Mouse (Mus musculus) testis, postnatal 14 days (tissue): ENCODE results near the gene Rapgefl1.

ENCODE experiments used
- DNase-seq: peaks from one replicate; pipeline ENCODE4 v3.0.0; 2021; ENCODE audit warnings: low spot score

The Rapgefl1 gene

DNA sequence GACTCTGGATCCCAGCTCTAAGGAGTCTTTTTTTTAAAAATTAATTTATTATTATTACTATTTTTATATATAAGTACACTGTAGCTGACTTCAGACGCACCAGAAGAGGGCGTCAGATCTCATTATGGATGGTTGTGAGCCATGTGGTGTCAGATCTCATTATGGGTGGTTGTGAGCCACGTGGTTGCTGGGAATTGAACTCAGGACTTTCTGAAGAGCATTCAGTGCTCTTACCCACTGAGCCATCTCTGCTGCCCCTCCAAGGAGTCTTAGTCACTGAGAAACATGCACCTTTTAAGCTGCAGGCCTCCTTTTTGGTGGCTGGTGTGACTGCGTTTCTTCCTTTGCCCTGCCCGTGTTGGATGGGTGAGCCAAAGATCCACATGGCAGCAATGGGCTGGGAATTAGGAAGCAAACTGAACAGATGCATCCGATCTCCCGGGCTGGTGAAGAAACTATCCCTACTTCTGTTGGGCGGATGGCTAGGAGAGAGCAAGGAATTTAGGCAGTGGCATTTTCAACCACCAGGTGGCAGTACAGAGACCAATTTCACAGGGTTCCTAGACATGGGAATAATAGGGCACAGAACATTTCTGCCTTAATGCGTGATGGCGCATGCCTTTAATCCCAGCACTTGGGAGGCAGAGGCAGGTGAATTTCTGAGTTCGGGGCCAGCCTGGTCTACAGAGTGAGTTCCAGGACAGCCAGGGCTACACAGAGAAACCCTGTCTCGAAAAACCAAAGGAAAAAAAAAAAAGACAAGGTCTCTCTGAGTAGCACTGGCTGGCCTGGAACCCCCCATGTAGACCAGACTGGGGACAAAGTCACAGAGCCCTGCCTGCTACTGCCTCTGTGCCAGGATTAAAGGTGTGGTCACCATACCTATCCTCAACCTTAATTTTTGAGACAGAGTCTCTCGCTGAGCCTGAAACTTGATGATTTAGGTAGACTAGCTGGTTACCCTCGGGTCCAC, 22.5 kb downstream of the Rapgefl1 start:
- peak; percentile 77 for DNase-seq

DNA sequence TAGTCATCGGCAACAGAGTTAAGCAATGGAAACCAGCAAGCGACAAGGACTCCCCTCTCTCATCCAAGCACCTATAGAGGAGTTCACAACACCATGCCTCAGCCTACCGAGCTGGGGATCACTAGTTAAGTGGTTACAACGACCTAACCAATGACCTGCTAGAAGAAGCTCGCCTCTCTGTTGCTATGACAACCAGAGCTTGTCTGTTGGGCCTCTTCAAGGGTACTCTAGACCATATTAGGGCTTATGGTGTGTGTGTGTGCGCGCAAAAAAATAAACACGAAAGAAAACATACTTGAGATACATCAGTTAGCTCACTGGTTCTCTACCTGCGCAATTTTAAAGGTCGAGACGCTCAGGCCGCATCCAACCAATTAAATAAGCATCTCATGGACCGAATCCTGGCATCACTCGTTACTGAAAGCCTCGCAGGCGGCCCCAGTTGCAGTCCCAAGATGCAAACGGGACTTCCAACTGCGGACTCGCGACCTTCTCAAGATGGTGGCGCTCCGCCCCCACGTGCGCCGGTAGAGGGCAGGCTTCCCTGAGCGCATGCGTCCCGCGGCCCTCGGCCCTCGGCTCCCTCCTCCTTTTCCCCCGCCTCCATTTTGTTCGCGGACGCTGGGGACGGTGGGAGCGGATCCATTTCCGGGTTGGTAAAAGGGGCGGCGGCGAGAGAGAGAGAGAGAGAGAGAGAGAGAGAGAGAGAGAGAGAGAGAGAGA, 26.6 kb downstream of the Rapgefl1 start, which contains the start of gene Wipf2:
Gene Wipf2 (plus strand): TSS at position 611 of the 723 bp plus-strand sequence.
- DNase-seq: peak; percentile 95

DNA sequence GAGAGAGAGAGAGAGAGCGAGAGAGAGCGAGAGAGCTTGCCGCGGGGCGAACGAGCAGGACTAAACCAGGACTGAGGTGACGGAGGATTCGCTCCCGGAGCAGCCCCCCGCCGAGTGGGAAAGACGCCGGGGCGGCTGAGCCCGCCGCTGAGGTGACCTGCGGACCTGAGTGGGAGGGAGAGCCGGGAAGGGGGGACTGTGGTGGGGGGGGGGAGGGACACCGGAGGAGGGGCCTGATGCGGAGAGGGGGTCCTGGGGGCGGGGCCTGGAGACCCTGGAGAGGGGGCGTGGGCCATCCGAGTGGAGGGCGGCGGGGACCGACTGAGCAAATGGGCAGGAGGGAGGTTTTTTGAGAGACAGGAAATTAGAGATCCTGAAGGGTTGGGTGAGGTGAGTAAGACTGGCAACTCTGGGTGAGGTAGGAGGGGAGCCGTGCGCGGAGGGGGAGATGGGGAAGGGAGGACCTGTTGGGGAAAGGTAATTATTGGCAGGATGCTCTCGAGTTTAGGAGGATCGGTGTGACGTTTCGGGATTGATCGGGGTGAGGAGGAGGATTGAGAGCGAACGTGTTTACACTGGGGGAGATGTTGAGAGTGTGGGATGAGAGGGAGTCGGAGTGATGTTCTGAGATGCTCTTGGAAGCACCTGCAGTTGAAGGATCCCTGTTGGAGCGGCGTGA, 27.3 kb downstream of the Rapgefl1 start:
- DNase-seq: peak; percentile 82

DNA sequence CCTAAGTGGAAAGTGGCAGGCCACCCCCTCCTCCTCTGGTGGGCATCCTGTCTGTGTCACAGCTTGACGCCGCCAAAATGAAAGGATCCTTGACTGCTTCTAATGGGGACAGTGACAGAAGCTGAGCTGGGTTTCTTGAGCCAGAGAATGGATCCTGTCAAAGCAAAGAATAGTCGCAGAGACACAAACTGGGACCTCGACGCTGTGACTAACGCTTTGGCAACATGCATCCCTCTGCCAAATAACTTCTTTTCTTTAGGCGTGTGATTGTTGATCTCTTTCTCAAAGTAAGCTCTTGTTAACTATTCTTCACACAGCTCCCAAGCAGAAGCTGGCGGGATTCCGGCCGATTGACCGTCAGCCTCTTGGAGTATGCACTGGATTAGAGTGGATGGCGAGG, 30.7 kb downstream of the Rapgefl1 start:
- DNase-seq: no peak

DNA sequence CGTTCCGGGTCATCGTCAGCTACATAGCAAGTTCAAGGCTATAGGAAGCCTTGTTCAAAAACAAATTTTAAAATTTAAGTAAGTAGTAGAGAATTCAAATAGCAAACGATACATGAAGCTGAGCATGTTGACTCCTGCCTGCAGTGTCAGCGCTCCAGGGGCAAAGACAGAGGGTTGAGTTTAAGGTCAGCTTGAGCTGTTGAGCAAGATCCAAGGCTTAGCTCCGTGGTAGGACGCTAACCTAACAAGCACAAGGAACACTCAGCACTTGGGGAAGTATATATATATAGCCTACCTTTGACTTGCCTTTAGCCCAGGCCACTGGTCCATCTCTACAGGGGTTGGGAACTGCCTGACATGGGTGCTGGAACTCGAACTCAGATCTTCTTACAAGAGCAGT, 33.3 kb downstream of the Rapgefl1 start:
- DNase-seq: no peak

DNA sequence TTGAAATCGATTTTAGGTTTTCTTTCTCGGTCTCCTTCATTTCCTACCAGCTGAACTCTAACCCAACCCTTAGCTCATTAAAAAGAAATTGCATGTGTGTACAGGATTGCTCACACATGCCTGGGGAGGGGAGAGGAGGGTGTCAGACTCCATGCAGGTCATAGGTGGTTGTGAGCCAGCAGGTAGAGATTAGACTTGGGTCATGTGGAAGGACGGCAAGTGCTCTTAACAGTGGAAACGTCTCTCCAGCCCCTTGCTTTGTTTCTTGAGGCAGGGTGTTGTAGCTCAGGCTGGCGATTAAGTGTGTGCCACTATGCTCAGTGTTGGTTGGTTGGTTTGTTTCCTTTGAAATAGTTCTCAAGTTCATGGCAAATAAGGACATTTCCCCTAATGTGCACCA, 34.2 kb downstream of the Rapgefl1 start:
- no peak for DNase-seq

DNA sequence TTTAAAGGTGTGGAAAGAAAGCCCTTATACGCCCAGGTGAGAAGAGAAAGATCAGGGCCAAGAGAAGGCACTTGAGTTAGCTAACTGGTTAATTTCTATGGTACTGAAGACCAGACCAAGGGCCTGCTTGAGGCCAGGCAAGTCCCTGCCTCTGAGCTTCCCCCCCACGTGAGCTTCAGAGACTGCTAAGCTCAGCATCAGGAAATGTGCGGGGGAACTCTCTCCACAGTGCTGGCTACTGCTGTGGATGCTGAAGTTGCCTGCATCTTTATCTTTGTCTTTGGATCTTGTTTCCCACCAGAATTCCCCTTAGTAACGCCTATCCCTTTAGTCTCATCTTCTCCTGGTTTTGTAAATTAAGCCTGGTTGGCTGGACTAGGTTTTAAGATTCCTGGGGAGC, 34.8 kb downstream of the Rapgefl1 start:
- no peak for DNase-seq

DNA sequence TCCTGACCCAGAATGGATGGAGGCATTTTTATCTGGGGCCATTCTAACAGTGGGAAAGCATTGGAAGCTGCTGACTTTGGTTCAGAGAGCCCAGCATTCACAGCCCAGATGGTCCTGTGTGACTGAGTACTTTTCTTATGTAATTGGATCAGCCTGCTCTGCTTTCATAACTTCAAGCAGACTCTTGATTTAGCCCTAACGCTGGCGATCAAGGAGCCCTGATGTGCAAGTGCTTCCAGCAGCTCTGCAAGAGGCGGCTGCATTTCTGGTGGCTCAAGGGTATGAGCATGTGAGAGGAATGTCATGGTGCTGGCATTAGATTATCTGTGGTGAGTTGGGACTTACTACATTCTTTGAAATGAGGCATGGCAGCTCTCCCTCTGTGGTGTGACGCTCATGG, 35.5 kb downstream of the Rapgefl1 start:
- DNase-seq: no peak

DNA sequence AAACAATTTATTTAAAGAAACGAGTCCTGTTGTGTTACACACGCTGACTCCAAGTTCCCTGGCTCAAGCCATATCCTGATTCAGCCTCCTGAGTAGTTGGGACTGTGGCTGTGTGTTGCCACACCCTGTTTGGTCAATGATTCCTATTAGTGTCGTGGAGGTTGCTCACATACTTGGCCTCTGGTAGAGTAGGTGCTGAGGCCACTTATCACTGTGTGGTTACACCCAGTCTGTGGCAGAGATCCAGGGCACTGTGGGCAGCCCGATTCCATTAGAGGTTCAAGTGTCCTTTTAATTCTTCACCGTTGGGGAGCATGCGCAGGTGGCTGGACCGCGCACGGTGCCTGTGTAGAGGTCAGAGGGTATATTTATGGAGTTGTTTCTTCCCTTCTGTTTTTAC, 37.3 kb downstream of the Rapgefl1 start:
- no peak for DNase-seq

DNA sequence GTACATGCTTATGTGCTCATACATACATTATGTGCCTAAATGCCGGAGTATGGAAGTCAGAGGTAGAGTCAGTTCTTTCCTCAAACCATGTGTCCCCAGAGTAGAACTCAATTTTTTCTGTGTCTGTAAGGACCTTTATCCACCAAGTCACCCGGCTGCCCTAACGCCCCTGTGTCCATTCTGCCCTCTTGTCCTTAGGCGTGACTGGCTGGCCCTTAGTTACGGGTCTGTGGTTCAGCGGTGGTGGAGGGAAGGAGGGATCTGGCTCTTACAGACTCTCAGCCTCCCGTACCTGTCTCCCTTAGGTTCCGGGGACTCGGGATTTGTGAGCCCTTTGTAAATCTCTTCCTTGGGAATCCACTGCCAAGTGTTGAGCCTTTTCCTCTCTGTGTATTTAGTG, 40.4 kb downstream of the Rapgefl1 start:
- DNase-seq: no peak

DNA sequence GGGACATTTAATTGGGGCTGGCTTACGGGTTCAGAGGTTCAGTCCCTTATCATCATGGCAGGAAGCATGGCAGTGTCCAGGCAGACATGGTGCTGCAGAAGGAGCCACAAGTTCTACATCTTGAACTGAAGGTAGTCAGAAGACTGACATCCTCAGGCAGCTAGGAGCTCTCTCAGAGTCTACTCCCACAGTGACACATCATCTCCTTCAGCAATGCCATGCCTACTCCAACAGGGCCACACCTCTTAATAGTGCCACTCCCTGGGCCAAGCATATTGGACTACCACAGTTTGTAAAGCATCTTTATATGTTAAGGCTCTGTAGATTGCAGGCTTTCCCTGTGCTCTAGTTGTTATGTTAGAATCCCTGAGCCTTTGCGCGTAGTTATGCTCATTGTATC, 51.1 kb downstream of the Rapgefl1 start:
- DNase-seq: no peak

DNA sequence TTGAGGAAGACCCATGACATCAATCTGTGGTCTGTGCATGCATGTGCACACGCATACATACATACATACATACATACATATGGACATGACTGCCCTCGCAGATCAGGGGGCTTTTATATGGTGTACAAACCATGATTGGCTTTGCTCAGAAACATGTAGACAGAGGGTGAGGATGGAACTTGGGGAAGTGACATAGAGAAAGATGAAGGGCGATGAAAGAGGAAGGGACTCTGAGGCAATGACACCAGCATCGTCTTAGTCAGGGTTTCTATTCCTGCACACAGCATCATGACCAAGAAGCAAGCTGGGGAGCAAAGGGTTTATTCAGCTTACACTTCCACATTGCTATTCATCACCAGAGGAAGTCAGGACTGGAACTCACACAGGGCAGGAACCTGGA, 52.5 kb downstream of the Rapgefl1 start:
- DNase-seq: no peak

DNA sequence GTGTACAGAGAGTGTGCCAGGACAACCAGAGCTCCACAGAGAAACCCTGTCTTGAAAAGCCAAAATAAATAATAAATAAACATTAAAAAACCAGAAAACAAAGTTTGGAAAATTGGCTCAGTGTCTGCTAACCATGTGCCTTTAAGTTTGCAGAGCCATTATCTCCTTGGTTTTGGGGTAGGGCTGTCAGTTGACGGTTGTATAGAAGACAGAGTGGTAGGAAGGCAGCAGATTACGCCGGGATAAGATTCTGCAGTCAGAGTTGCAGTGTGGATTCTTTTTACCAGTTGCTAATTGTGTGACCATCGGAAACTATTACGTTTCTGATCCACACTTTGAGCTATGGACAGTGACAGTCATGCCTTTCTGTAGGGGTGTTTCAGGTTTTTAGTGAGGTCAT, 53.4 kb downstream of the Rapgefl1 start:
- DNase-seq: no peak

DNA sequence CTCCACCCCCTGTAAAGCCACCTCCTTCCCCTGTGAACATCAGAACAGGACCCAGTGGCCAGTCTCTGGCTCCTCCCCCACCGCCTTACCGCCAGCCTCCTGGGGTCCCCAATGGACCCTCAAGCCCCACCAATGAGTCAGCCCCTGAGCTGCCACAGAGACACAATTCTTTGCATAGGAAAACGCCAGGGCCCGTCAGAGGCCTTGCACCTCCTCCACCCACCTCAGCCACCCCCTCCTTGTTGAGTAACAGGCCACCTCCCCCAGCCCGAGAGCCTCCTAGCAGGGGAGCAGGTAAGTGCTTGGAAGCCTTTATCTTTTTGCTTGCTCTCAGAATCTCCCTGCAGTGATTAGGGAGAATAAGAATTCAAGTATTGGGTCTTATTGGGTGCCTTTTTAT, 55.8 kb downstream of the Rapgefl1 start:
- DNase-seq: no peak

DNA sequence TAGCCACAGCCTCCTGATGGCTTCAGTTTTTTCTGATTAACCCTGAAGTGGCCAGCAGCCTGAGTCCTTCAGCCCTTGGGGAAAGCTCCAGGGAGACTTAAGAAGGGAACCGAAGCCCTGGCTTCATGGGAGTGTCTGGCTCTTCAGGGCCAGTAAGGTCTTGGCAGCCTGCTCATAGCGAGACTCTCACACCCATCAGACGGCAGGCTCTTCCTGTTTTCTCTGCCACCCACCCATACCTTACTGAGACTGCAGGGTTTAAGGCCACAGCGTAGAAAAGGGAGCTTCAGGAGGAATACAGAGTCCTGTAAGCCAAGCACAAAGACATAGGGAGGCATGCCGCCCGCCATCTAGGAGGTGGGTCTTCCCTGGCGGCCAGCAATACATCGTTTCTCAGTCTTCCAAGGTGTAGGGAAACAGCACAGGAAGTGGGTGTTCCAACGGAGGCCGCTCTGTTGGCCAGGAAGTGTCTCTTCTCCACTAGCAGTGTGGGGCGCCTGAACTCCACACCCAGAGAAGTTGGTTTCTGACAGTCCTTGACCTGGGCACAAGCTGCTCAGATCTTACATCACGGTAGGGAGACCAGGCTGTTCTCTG, 64.0 kb downstream of the Rapgefl1 start:
- no peak for DNase-seq

DNA sequence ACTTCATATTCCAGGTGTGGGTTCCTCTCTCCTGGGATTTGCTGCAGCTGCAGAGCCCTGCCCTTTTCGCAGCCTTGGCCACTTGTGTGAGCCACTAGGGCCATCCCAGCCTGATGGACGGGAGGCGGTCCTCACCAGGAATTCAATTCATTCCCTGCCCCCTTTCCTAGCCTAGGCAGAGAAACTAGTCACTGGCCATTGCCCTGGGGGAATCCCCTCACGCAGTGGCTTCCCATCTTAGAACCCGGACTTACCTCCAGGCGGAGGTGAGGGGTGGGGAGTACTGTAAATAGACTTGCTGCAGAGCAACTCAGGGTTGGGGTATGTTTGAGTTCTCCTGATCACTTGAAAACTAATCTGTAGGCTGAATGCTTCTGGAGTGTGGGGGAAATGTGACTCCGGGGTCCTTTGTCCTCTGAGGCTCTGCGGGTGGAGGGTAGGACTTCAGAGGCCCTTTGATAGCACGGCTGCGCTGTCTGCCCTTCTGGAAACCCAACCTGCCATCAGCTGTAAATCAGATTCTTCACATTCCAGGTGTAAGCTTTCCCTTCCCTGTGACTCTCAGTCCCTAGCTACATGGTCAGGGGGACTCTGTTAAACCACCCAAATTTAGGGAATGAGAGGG, 66.1 kb downstream of the Rapgefl1 start:
- no peak for DNase-seq
